Mouse (Mus musculus) layer of hippocampus, adult 18-20 months (tissue): ENCODE results near the gene Rbp7. TPM values are rescaled to one million over a fixed set of nuclear protein-coding genes. Genes with fewer than 3 reads are reported as not detected.
A peak's percentile ranks its signal among the peaks of the same experiment; 100 is the strongest.
"Not testable (repeated sequence)": the region's sequence is repeated elsewhere in the genome, so short reads cannot be mapped to it uniquely, and the experiment has no call there.

Experiments
- DNase-seq, 2 experiments: peaks; one replicate each; pipeline ENCODE4 v3.0.0; 2022; ENCODE audit warnings: low spot score in 2 of 2
- long read RNA-seq: library from polyadenylated mRNA; stranded (forward); transcript quantifications from one replicate; pipeline ENCODE4 v2.0.0, GENCODE M21; 2021
- total RNA-seq, 2 experiments: library from RNA; stranded (reverse); gene quantifications; 2 replicates each; pipeline ENCODE4 v1.2.3; 2021

Gene Rbp7
- total RNA-seq, result not detected
- long read RNA-seq, result 0 reads

DNA sequence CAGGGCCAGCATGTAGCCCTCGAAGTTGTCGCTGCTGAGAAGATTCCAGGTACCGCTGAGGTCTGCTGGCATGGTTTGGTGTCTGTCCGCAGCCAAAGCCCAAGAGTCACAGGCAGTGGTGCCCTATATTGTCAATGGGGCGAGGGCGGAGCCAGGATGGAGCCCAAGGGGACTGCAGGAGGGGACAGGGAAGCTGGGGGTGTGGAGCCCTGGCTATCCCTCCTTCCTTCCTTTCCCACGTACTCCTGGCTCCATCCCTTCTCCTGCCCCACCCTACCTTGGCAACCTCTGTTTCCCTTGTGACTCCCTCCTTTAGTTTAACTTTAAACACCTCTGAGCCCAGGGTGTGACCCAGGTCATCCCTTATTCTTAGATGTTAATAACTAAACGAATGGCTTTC lies at the start of gene Rbp7:
Rbp7 (minus strand) TSS at position 100 of the 400 bp plus-strand sequence.
- DNase-seq, result no peak

DNA sequence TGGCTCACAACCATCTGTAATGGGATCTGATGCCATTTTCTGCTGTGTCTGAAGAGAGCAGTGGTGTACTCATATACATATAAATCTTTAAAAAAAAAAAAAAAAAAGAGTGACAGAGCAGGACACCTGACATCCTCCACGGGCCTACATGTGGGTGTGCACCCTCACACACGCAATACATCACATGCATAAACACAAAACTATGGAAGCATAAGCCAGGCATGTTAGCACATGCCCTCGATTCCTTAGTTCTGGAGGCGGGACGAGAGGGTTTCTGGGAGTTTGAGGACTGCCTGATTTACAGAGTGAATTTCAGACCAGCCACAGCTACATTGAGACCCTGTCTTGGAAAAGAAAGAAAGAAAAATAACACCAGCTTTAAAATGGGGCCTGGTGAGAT lies 49.6 kb upstream of the Rbp7 start:
- no peak for DNase-seq

DNA sequence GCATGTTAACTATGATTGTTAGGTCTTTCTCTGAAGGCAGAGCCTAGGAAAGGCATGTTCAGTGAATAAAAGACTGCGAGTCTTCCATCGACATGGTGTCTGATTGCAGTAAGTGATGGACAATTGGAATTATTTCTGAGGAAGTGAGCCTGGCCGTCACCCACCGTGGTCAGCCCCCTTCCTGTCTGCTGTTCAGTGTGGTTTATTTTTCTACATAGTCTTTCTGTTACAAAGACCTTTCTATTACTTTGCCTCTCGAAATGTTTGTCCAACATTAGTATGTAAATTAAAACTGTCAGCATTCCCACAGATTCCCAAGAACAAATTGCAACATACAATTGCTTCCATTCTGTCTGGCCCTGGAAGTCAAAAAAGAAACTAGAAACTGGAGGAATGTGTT lies 45.0 kb upstream of the Rbp7 start:
- DNase-seq, result no peak

DNA sequence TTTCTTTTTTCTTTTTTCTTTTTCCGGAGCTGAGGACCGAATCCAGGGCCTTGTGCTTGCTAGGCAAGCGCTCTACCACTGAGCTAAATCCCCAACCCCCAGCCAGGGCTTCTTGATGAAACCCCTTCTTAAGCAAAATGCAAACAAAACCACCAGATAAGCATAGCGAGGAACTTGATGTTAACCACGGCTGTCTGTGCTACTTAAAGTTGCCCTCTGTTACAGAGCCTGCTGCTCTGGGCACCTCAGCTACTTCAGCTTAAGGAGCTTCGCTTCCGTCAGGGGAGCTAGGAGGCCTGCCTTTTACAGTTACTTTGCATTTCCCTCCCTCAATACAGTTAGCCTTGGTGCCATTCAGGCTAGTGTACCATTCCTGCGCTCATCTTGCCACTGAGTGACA lies 44.1 kb upstream of the Rbp7 start:
- no peak for DNase-seq

DNA sequence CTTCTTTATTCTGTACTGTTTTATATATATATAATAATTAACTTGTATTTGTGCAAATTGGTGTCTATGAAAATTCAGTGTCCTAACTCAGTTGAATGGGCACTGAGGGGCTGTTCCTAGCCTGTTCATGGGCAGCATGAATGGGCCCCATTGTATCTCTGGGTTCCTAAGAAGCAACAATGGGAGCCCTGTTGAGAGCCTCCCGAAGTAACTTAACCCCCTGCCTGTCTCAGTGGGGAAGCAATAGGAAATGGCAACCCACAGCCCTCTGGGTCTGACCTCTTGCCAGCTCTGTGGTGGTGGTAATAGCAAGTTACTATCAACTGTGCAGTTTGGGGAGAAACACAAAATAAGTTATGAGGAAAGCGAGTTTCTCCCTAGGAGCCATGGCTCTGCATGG lies 41.8 kb upstream of the Rbp7 start:
- peak in 1 of 2 experiments; percentile 41 for DNase-seq

DNA sequence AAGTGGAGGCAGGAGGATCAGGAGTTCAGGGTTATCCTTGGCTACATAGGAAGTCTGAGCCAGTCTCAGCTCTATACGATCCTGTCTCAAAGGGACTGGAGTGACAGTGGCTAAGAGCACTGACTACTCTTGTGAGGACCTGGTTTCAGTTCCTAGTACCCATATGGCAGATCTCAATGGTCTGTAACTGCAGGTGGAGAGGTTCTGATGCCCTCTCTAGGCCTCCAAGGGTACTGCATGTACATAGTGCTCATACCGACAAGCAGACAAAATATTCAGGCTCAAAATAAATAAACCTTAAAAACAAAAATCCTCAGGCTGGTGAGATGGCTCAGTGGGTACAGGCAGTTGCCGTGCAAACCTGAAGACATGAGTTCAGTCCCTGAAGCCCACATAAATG lies 36.4 kb upstream of the Rbp7 start:
- DNase-seq, result no peak

DNA sequence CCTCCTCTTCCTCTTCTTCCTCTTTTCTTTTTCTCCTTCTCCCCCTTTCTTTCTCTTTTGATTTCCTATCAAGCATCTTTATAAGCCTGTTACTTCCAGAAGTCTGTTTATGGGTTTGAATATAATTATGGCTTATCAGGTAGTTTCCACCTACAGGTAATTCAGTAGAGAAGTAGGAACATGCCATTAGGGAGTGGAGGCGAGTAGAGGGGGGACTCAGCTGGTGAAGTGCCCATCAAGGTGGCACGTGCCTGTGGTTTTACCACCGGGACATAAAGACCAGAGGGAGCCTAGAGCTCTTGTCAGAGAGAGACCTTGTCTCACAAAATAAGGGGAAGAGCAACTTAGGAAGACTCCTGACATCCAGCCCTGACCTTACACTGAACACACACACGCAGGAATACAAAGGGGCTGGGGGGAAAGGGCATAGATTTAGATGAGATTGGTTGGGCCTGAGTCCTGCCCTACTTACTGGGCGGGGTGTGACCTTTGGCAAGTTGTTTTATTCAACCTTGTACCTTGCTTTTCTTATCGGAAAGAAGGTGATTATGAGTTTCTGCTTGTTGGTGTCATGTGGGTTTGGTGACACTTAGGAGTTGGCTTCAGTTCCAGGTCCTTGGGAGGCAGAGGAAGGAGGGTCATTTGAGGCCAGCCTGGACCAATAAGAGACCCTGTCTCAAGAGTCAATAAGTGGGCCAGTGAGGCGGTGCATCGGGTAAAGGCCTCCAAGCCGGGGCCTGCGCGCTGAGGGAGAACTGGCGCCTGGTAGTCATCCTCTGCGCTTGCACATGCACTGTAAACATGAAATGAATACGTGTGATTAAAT lies 34.9 kb upstream of the Rbp7 start:
- no peak for DNase-seq

DNA sequence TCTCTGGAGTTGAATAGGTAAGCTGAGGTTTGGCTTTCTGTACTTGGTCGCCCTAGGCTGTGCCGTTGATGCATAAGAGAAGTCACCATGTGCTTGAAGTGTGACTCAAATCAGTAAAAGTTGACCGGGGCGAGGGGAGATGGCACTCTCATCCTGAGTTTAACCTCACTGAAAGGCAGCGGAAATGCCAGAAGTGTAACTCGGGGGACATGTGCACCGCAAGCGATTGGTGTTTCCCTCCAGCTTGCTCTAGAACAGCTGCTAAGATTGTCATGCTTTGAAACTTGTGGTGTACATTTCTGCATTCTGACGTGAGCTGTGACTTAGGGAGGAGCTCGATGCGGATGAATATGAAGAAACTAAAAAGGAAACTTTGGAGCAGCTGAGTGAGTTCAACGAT lies 33.0 kb upstream of the Rbp7 start:
- DNase-seq, result no peak

DNA sequence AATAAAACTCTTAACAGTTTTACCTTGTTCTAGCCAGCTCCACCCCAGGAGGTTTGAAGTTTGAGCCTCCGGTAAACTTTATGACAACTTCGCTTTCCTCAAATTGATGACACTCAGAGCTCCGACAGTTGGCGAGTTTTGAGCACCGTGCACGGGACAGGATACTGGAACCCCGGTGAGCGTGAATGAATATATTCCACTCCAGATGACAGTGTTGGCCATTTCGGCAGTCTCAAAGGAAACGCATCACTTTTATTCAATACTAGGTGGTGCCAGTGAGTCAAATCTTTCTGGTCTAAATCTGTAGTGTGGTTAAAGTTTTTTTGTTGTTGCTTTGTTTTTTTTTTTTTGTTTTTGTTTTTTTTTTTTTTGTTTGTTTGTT lies 31.0 kb upstream of the Rbp7 start:
- DNase-seq, result peak in 1 of 2 experiments; percentile 33

DNA sequence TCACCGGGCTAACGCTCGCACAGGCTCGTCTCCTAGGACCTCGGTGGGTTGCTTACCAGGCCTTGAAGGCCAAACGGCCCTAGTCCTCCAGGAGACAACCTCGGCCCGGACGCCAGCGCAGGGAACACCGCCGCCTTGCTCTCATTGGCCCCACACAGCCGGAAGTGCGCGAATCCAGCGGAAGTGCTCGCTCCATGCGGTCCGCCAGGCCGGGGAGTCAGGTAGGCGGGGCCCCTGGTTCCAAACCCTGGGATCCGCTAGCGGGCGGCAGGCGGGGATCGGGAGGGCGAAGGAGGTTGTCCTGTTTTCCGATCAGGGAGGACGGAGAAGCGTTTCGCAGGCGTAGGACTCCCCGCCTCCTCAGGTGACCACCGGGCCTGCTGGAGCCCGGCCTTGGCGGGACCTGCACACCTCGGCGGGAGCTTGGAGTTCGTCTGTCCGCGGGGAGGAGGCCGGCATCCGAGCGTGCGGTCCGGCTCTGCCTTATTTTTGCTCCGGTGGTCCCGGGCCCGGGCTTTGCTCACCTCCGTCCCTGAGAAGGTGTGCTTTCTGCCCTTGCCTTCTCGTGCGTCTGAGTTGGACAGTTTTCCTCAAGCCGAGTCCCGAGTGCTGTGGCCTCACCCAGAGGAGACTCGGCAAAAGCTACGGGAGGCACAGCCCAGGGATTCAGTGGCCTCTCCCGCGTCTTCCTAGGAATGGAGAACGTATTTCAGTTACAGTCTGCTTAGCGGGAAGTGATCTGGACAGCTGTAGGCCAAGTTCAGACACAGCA lies 30.5 kb upstream of the Rbp7 start, which contains the start of the genes Nmnat1 and Lzic:
Nmnat1 (minus strand) TSS at position 150 of the 772 bp plus-strand sequence.
Lzic (plus strand) TSS at position 177 of the 772 bp plus-strand sequence.
- peak; percentile 89 to 92 for DNase-seq

DNA sequence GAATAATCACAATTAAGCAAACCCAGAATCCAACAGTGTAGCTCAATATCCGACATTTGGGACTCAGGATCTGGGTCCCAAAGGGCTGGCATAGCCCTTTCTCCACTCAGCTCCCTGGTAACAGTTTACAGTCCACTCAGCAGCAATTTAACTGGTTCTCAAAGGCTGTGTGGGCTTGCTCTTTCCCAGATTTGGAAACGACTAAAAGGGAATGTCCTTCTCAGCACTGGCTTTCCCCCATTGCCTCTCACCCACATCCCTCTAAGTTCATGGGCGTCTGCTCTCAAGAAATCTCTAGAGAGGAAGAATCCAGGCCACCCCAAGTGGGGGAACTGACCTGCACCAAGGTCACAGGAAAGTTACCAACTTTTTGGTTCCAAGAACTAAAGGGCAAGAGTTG lies 29.8 kb upstream of the Rbp7 start:
- peak; percentile 9 to 10 for DNase-seq

DNA sequence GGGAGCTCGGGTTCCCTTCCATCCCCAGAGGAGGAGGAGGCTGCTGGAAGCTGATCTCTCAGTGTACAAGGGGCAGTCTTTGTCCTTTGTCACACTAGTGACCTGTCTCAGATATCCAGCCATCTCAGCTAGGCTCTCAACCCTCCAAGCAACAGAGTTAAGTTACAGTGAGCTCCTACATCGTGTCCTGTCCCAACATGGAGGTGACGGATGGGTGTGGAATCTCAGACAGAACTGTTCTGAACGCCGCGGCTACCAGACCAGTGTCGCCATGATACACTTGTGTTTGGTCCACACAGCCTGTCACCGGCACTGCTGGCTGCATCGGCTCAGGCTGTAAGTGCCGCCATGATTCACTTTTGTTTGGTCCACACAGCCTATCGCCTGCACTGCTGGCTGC lies 22.3 kb upstream of the Rbp7 start, which contains the start of gene Tmem274:
Tmem274 (plus strand) TSS at position 301 of the 400 bp plus-strand sequence.
- no peak for DNase-seq

DNA sequence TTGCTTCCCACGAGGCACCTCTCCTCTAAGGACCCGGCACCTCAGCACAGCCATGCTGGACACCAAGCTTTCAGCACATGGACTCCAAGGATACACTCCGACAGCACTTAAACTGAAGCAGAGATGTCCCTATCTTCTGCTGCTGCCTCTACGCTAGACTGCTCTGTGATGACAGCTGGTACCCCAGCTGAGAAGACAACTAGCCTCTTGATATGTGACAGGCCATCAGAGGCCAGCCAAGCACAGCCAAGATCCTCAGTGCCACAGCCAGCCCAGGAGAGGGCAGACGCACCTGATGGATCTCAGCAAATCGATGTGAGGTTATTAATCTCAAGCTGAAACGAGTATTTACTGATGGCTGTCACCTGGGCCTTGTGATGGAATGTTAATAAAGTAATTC lies 20.3 kb upstream of the Rbp7 start:
- DNase-seq, result no peak

DNA sequence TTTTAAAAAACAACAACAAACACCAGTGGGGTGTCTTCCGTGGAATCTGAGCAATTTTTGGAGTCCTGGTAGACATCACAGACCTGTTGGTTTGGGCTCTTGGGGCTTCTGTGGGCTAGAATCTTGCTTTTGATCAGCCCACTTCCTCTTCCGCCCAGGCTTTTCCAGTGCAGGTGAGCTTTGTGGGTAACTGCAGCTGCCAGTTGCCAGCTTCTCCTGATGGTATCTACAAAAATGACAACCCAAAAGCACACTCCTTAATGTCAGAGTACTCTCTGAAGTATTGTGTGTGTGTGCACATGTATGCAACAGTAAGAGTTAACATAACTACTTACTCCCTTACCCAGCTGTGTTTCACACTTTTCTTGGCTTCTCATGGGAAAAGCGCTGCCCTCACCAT lies 14.8 kb upstream of the Rbp7 start:
- no peak for DNase-seq

DNA sequence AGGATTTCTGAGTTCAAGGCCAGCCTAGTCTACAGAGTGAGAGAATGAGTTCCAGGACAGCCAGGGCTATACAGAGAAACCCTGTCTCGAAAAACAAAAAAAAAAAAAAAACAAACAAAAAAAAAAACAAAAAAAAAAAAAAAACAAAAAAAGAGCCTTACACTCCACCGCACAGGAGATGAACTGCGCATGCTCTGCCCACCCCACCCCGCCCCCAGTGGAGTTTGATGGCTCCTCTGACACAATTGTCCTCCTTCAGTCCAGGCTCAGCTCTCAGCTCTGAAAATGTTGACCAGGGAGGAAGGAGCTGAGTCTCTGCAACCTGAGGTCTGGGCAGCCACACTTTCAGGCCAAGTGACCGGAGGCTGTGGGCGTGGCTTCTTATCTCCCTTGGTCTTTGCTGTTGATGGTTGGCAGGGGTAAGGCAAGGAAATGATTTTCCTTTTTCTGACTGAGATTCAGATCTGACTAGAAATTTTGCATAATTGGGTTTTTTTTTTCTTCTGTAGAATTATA lies 8.7 kb upstream of the Rbp7 start:
- no peak for DNase-seq

DNA sequence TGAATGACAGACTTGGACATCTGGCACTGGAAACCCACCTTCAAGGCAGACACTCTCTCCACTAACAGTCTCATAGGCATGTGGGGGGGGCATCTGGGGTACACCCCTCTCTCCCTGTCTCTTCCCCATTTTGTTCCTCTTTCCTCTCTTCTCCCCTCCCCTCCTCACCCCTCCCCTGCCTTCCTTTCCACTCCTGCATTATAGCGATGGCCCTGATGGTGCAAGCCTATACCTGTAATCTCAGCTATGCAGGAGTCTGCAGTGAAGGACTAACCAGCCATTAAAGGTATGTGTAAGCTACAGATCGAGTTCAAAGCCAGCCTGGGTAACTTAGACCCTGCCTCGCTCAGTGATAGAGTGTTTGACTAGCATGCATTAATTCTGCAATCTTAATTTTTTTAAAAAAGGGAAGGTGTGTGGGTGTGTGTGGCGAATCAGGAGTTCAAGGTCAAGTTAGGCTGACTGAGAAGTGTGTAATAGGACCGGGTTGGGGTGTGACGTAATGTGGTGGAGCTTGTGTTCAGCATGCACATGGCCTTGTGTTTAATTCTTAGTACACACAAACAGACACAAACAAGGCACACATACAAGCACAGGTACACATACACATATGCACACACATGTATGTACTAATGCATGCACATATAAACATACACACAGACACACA lies 7.7 kb upstream of the Rbp7 start:
- DNase-seq, result no peak

DNA sequence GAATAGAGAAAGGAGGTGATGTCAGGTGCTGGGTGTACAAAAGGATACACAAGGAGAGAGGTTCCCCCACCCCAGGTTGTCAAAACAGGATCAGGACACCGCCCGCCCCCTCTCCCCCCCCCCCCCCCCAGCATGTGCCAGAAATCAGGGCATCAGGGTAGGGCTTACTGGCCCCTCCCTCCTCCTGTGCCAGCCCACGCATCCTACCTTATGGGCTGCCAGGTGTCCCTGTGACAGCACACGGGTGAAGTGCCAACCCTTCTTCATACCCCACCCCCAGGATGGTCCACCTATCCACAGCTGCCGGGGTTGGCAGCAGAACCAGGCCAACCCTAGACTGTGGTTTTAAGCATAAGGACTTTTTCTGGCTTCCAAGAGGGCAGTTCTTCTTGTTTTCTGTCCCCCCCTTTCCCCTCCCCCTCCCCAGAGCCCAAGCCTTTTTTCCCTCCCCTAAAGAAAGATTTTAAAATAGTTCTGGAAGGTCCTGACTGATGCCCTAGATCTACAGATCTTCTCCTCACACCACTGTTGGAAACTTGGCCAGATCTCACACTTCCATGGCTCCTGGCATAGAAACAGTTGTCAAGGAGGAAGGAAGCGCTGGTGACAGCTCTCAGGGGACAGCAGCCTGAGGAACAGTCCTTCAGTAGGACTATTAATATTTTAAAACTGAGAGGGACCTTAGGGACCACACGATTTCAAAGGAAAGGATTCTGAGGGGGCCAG lies 7.0 kb upstream of the Rbp7 start:
- no peak for DNase-seq

DNA sequence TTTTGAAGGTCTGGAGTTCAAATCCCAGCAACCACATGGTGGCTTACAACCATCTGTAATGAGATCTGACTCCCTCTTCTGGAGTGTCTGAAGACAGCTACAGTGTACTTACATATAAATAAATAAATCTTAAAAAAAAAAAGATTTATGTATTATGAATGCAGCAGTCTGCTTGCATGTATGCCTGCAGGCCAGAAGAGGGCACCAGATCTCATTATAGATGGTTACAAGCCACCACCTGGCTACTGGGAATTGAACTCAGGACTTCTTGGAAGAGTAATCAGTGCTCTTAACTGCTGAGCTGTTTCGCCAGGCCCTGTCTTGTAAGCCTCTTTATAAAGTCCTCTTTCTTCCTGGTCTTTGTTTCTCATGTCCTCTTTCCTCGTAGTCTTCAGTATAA lies 5.7 kb upstream of the Rbp7 start:
- DNase-seq, result not testable (repeated sequence)

DNA sequence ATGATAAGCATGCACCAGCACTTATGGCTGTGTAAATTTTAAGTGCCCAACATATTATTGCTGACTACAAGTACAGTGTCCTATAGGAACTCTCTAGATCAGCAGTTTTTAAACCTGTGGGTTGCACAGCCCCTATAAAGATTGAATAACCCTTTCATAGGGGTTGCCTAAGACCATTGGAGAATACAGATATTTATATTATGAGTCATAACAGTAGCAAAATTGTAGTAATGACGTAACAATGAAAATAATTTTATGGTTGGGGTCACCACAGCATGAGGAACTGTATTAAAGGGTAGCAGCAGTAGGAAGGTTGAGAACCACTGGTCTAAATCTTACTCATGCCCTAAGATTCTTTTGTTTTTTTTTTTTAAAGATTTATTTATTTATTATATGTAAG lies 4.6 kb upstream of the Rbp7 start:
- DNase-seq, result no peak

DNA sequence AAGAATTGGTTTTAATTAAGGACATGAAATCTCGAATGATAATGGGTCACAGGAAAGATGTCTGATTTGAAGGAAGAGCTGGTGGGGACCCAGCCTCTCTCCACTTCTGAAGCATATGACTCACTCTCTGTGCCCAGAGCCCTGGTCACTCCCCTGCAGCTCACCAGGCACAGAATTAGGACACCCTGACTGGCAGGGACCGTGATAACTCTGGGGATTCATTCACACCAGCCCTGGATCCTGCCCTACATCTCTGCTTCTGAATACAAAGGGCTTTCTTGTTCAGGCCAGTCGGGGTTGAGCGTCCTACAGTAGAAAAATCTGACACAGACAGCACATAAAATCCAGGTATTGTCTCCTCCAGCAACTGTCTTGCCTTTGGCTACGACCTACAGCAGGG lies 3.7 kb upstream of the Rbp7 start:
- DNase-seq, result no peak
